Mouse (Mus musculus): ENCODE data around the gene Zhx3. TPM values are rescaled to one million over a fixed set of nuclear protein-coding genes. Genes with fewer than 3 reads are reported as not detected.

The Zhx3 gene
- polyA plus RNA-seq (2014; fragmentation: Nextera tagmentation; extraction: Ambion mirVana) = 8.0 and 8.1 TPM in 2 replicates

GRCm38 (mm10) chr2:160872890-160873382, at the start of gene Zhx3:
Gene Zhx3 (minus strand): TSS chr2:160872998.
- Histone ChIP-seq H3K36me3 (replicated peaks; ENCODE audit: control insufficient read depth, insufficient read depth, low read depth, low read length) (no peaks in the 10 kb centered on the region), H3K9me3 (replicated peaks; ENCODE audit: control insufficient read depth, low read length) (no peaks in the 10 kb centered on the region), H3K4me2 (ENCODE audit: low read depth, low read length) (peak within 1 kb of the TSS; percentile 82), H3K27ac (replicated peaks; ENCODE audit: low read depth, low read length) (peak within 1 kb of the TSS; percentile 88), H3K9ac (replicated peaks; ENCODE audit: low read length) (peak within 1 kb of the TSS; percentile 87), H3K4me1 (ENCODE audit: control insufficient read depth, insufficient read depth, low read length) (no peaks in the 10 kb centered on the region), H3K27me3 (ENCODE audit: control insufficient read depth, insufficient read depth, low read length) (no peaks in the 10 kb centered on the region), H3K4me3 (ENCODE audit: low read depth, low read length) (peak within 1 kb of the TSS; percentile 84)
- ATAC-seq (replicated peaks; ENCODE audit: insufficient number of reproducible peaks, low FRiP score, low TSS enrichment, low read depth) (peak; percentile 97), DNase-seq (ENCODE audit: low spot score) (peak; percentile 96)
- 1% methylated on average over 36 of the region's 48 CpGs for WGBS

GRCm38 (mm10) chr2:160921285-160921684, 48.5 kb upstream of the Zhx3 start:
- no peak overlapping the region for H3K4me2 ChIP-seq (ENCODE audit: low read depth, low read length)
- no peaks in the 10 kb centered on the region for H3K9me3 ChIP-seq (replicated peaks; ENCODE audit: control insufficient read depth, low read length)
- H3K4me3 ChIP-seq (ENCODE audit: low read depth, low read length) = no peak overlapping the region
- WGBS = 60% methylated on average over 3 of the region's 7 CpGs
- ATAC-seq (replicated peaks; ENCODE audit: insufficient number of reproducible peaks, low FRiP score, low TSS enrichment, low read depth) (no peak), DNase-seq (ENCODE audit: low spot score) (no peak)
- no peaks in the 10 kb centered on the region; the same call in 1 of the 2 replicates for H3K4me1 ChIP-seq (ENCODE audit: control insufficient read depth, insufficient read depth, low read length)
- no peak overlapping the region for H3K9ac ChIP-seq (replicated peaks; ENCODE audit: low read length)
- H3K27me3 ChIP-seq (ENCODE audit: control insufficient read depth, insufficient read depth, low read length) = no peaks in the 10 kb centered on the region
- H3K36me3 ChIP-seq (replicated peaks; ENCODE audit: control insufficient read depth, insufficient read depth, low read depth, low read length) = no peaks in the 10 kb centered on the region
- H3K27ac ChIP-seq (replicated peaks; ENCODE audit: low read depth, low read length) = no peak overlapping the region

- Histone ChIP-seq H3K4me3 (ENCODE audit: low read depth, low read length) (no peak overlapping the region), H3K27ac (replicated peaks; ENCODE audit: low read depth, low read length) (no peak overlapping the region), H3K36me3 (replicated peaks; ENCODE audit: control insufficient read depth, insufficient read depth, low read depth, low read length) (no peaks in the 10 kb centered on the region), H3K4me1 (ENCODE audit: control insufficient read depth, insufficient read depth, low read length) (peaks cover 3% of the 10 kb centered on the region), H3K9ac (replicated peaks; ENCODE audit: low read length) (no peak overlapping the region), H3K27me3 (ENCODE audit: control insufficient read depth, insufficient read depth, low read length) (no peaks in the 10 kb centered on the region), H3K4me2 (ENCODE audit: low read depth, low read length) (no peak overlapping the region), H3K9me3 (replicated peaks; ENCODE audit: control insufficient read depth, low read length) (no peaks in the 10 kb centered on the region)
- no peak for DNase-seq (ENCODE audit: low spot score)
- WGBS = 88% methylated on average over 2 of the region's 2 CpGs
- peak; percentile 39; the same call in 1 of the 2 replicates for ATAC-seq (replicated peaks; ENCODE audit: insufficient number of reproducible peaks, low FRiP score, low TSS enrichment, low read depth)
These were observed 46.1 kb upstream of the Zhx3 start for GRCm38 (mm10) chr2:160918930-160919215.

GRCm38 (mm10) chr2:160918154-160918929, 45.5 kb upstream of the Zhx3 start:
- no peaks in the 10 kb centered on the region for H3K9me3 ChIP-seq (replicated peaks; ENCODE audit: control insufficient read depth, low read length)
- no peak overlapping the region for H3K4me2 ChIP-seq (ENCODE audit: low read depth, low read length)
- H3K36me3 ChIP-seq (replicated peaks; ENCODE audit: control insufficient read depth, insufficient read depth, low read depth, low read length) = no peaks in the 10 kb centered on the region

GRCm38 (mm10) chr2:160917313-160917712, 44.5 kb upstream of the Zhx3 start:
- DNase-seq (ENCODE audit: low spot score) (no peak), ATAC-seq (replicated peaks; ENCODE audit: insufficient number of reproducible peaks, low FRiP score, low TSS enrichment, low read depth) (no peak)
- H3K4me3 ChIP-seq (ENCODE audit: low read depth, low read length) = no peak overlapping the region
- H3K36me3 ChIP-seq (replicated peaks; ENCODE audit: control insufficient read depth, insufficient read depth, low read depth, low read length) = no peaks in the 10 kb centered on the region
- H3K27me3 ChIP-seq (ENCODE audit: control insufficient read depth, insufficient read depth, low read length) = peaks cover 5% of the 10 kb centered on the region; the same call in 1 of the 2 replicates
- no peak overlapping the region for H3K27ac ChIP-seq (replicated peaks; ENCODE audit: low read depth, low read length)
- H3K4me1 ChIP-seq (ENCODE audit: control insufficient read depth, insufficient read depth, low read length) = peaks cover 3% of the 10 kb centered on the region
- H3K4me2 ChIP-seq (ENCODE audit: low read depth, low read length) = no peak overlapping the region
- WGBS = 92% methylated on average over 3 of the region's 3 CpGs
- no peaks in the 10 kb centered on the region for H3K9me3 ChIP-seq (replicated peaks; ENCODE audit: control insufficient read depth, low read length)
- no peak overlapping the region for H3K9ac ChIP-seq (replicated peaks; ENCODE audit: low read length)

More at GRCm38 (mm10) chr2:160918154-160918929, 45.5 kb upstream of the Zhx3 start:
- Histone ChIP-seq H3K27me3 (ENCODE audit: control insufficient read depth, insufficient read depth, low read length) (no peaks in the 10 kb centered on the region), H3K9ac (replicated peaks; ENCODE audit: low read length) (no peak overlapping the region), H3K4me1 (ENCODE audit: control insufficient read depth, insufficient read depth, low read length) (peaks cover 3% of the 10 kb centered on the region), H3K27ac (replicated peaks; ENCODE audit: low read depth, low read length) (no peak overlapping the region), H3K4me3 (ENCODE audit: low read depth, low read length) (no peak overlapping the region)
- 0 out of 2 replicates have a peak, but pooled peaks have one; percentile 54 for ATAC-seq (replicated peaks; ENCODE audit: insufficient number of reproducible peaks, low FRiP score, low TSS enrichment, low read depth)
- 51% methylated on average over 8 of the region's 8 CpGs for WGBS
- DNase-seq (ENCODE audit: low spot score) = no peak

GRCm38 (mm10) chr2:160916714-160917113, 43.9 kb upstream of the Zhx3 start:
- WGBS = 79% methylated on average over 8 of the region's 8 CpGs
- H3K4me1 ChIP-seq (ENCODE audit: control insufficient read depth, insufficient read depth, low read length) = peaks cover 3% of the 10 kb centered on the region

GRCm38 (mm10) chr2:160915821-160916610, 43.2 kb upstream of the Zhx3 start:
- Histone ChIP-seq H3K27me3 (ENCODE audit: control insufficient read depth, insufficient read depth, low read length) (peaks cover 11% of the 10 kb centered on the region), H3K9ac (replicated peaks; ENCODE audit: low read length) (no peak overlapping the region), H3K9me3 (replicated peaks; ENCODE audit: control insufficient read depth, low read length) (no peaks in the 10 kb centered on the region), H3K4me3 (ENCODE audit: low read depth, low read length) (no peak overlapping the region), H3K4me2 (ENCODE audit: low read depth, low read length) (no peak overlapping the region), H3K4me1 (ENCODE audit: control insufficient read depth, insufficient read depth, low read length) (peaks cover 3% of the 10 kb centered on the region), H3K27ac (replicated peaks; ENCODE audit: low read depth, low read length) (no peak overlapping the region), H3K36me3 (replicated peaks; ENCODE audit: control insufficient read depth, insufficient read depth, low read depth, low read length) (no peaks in the 10 kb centered on the region)
- ATAC-seq (replicated peaks; ENCODE audit: insufficient number of reproducible peaks, low FRiP score, low TSS enrichment, low read depth) (no peak), DNase-seq (ENCODE audit: low spot score) (no peak)
- WGBS = 79% methylated on average over 13 of the region's 13 CpGs

More at GRCm38 (mm10) chr2:160916714-160917113, 43.9 kb upstream of the Zhx3 start:
- H3K9ac ChIP-seq (replicated peaks; ENCODE audit: low read length) = no peak overlapping the region
- no peaks in the 10 kb centered on the region for H3K9me3 ChIP-seq (replicated peaks; ENCODE audit: control insufficient read depth, low read length)
- ATAC-seq (replicated peaks; ENCODE audit: insufficient number of reproducible peaks, low FRiP score, low TSS enrichment, low read depth) (no peak), DNase-seq (ENCODE audit: low spot score) (no peak)
- no peak overlapping the region for H3K4me3 ChIP-seq (ENCODE audit: low read depth, low read length)
- peaks cover 9% of the 10 kb centered on the region for H3K27me3 ChIP-seq (ENCODE audit: control insufficient read depth, insufficient read depth, low read length)
- H3K4me2 ChIP-seq (ENCODE audit: low read depth, low read length) = no peak overlapping the region
- H3K36me3 ChIP-seq (replicated peaks; ENCODE audit: control insufficient read depth, insufficient read depth, low read depth, low read length) = no peaks in the 10 kb centered on the region
- no peak overlapping the region for H3K27ac ChIP-seq (replicated peaks; ENCODE audit: low read depth, low read length)

GRCm38 (mm10) chr2:160914656-160915055, 41.9 kb upstream of the Zhx3 start:
- Histone ChIP-seq H3K4me2 (ENCODE audit: low read depth, low read length) (no peak overlapping the region), H3K27ac (replicated peaks; ENCODE audit: low read depth, low read length) (no peak overlapping the region), H3K4me3 (ENCODE audit: low read depth, low read length) (no peak overlapping the region), H3K36me3 (replicated peaks; ENCODE audit: control insufficient read depth, insufficient read depth, low read depth, low read length) (no peaks in the 10 kb centered on the region), H3K27me3 (ENCODE audit: control insufficient read depth, insufficient read depth, low read length) (peaks cover 19% of the 10 kb centered on the region), H3K9ac (replicated peaks; ENCODE audit: low read length) (no peak overlapping the region), H3K9me3 (replicated peaks; ENCODE audit: control insufficient read depth, low read length) (no peaks in the 10 kb centered on the region), H3K4me1 (ENCODE audit: control insufficient read depth, insufficient read depth, low read length) (peaks cover 3% of the 10 kb centered on the region; the same call in 1 of the 2 replicates)
- 87% methylated on average over 9 of the region's 9 CpGs for WGBS
- no peak for DNase-seq (ENCODE audit: low spot score)
- no peak for ATAC-seq (replicated peaks; ENCODE audit: insufficient number of reproducible peaks, low FRiP score, low TSS enrichment, low read depth)

Measured in embryonic facial prominence, embryonic 11.5 days (tissue).